Mouse (Mus musculus) MEL (cell line): ENCODE results near the gene Cbl. TPM values are rescaled to one million over a fixed set of nuclear protein-coding genes. Genes with fewer than 3 reads are reported as not detected.

Experiments used
- DNase-seq: peaks from one replicate; pipeline ENCODE4 v3.0.0; 2011; ENCODE audit warnings: low read depth, low spot score
- H3K27ac ChIP-seq: 2 replicates; pipeline ENCODE4 v1.5.1; 2012; ENCODE audit warnings: low read depth, mild to moderate bottlenecking, control low read depth, low read length, moderate library complexity; ENCODE audit not compliant: control insufficient read depth
- H3K27me3 ChIP-seq, 2 experiments: fragments of 150-350 bp in 1 of 2; sonication (generic) in 1 of 2; 2 replicates each; pipeline ENCODE4 v1.6.1; 2012; ENCODE audit warnings: low read length in 2 of 2, mild to moderate bottlenecking in 2 of 2, improper control_type of control experiment in 1 of 2, moderate library complexity in 1 of 2; ENCODE audit not compliant: insufficient read depth in 2 of 2, control insufficient read depth in 1 of 2
- H3K36me3 ChIP-seq, 2 experiments: 2 replicates each; pipeline ENCODE4 v1.6.1; 2012 to 2014; ENCODE audit warnings: low read length in 2 of 2, improper control_type of control experiment in 1 of 2, inconsistent platforms in 1 of 2, mild to moderate bottlenecking in 1 of 2; ENCODE audit not compliant: insufficient read depth in 2 of 2, control insufficient read depth in 1 of 2
- H3K4me1 ChIP-seq, 2 experiments: fragments of 150-350 bp in 1 of 2; sonication (generic) in 1 of 2; 2 replicates each; pipeline ENCODE4 v1.6.1; 2012; ENCODE audit warnings: low read length in 2 of 2, improper control_type of control experiment in 1 of 2, mild to moderate bottlenecking in 1 of 2; ENCODE audit not compliant: insufficient read depth in 2 of 2, control insufficient read depth in 1 of 2
- H3K4me3 ChIP-seq, 2 experiments: fragments of 150-350 bp in 1 of 2; sonication (generic) in 1 of 2; 2 replicates each; pipeline ENCODE4 v1.5.1; 2012; ENCODE audit warnings: low read depth in 2 of 2, low read length in 2 of 2, mild to moderate bottlenecking in 2 of 2, moderate library complexity in 2 of 2, control low read depth in 1 of 2, improper control_type of control experiment in 1 of 2; ENCODE audit not compliant: control insufficient read depth in 1 of 2, insufficient read depth in 1 of 2
- H3K79me2 ChIP-seq: 2 replicates; pipeline ENCODE4 v1.6.1; 2012; ENCODE audit warnings: mild to moderate bottlenecking, low read length, moderate library complexity; ENCODE audit not compliant: control insufficient read depth, poor library complexity, insufficient read depth
- H3K9ac ChIP-seq: 2 replicates; pipeline ENCODE4 v1.6.1; 2012; ENCODE audit warnings: low read depth, mild to moderate bottlenecking, control low read depth, low read length, moderate library complexity; ENCODE audit not compliant: control insufficient read depth, poor library complexity, severe bottlenecking
- H3K9me3 ChIP-seq: fragments of 150-350 bp; sonication (generic); replicated peaks from 2 replicates; pipeline ENCODE4 v1.6.1; 2012; ENCODE audit warnings: mild to moderate bottlenecking, low read length, improper control_type of control experiment, moderate library complexity; ENCODE audit not compliant: insufficient read depth
- CHD2 ChIP-seq: IDR thresholded peaks from 2 replicates; pipeline ENCODE4 v1.6.1; 2011; ENCODE audit warnings: low read length, improper control_type of control experiment
- E2F4 ChIP-seq: IDR thresholded peaks from 2 replicates; pipeline ENCODE4 v1.6.1; 2011; ENCODE audit warnings: low read depth, low read length, improper control_type of control experiment, borderline replicate concordance
- ELF1 ChIP-seq: IDR thresholded peaks from 2 replicates; pipeline ENCODE4 v1.6.1; 2014; ENCODE audit warnings: low read depth, mild to moderate bottlenecking, inconsistent platforms, low read length, improper control_type of control experiment, moderate library complexity
- GABPA ChIP-seq: IDR thresholded peaks from 2 replicates; pipeline ENCODE4 v1.6.1; 2012; ENCODE audit warnings: low read depth, mild to moderate bottlenecking, inconsistent platforms, low read length, improper control_type of control experiment, moderate library complexity
- GATA1 ChIP-seq: IDR thresholded peaks from 2 replicates; pipeline ENCODE4 v1.6.1; 2011; ENCODE audit warnings: low read depth, low read length, improper control_type of control experiment
- HCFC1 ChIP-seq: IDR thresholded peaks from 2 replicates; pipeline ENCODE4 v1.6.1; 2012; ENCODE audit warnings: low read depth, mild to moderate bottlenecking, inconsistent platforms, low read length, improper control_type of control experiment, moderate library complexity
- JUND ChIP-seq: IDR thresholded peaks from 2 replicates; pipeline ENCODE4 v1.6.1; 2011; ENCODE audit warnings: low read depth, mild to moderate bottlenecking, improper control_type of control experiment, low read length
- KAT2A ChIP-seq: conservative IDR thresholded peaks from 2 replicates; pipeline ENCODE4 v1.6.1; 2012; ENCODE audit warnings: low read depth, low read length, improper control_type of control experiment, inconsistent platforms
- MAFK ChIP-seq: IDR thresholded peaks from 2 replicates; pipeline ENCODE4 v1.6.1; 2011; ENCODE audit warnings: low read depth, mild to moderate bottlenecking, low read length, improper control_type of control experiment, borderline replicate concordance
- MAZ ChIP-seq: IDR thresholded peaks from 2 replicates; pipeline ENCODE4 v1.6.1; 2012; ENCODE audit warnings: low read depth, mild to moderate bottlenecking, inconsistent platforms, low read length, improper control_type of control experiment
- MEF2A ChIP-seq: IDR thresholded peaks from 2 replicates; pipeline ENCODE4 v1.6.1; 2014; ENCODE audit warnings: low read depth, mild to moderate bottlenecking, inconsistent platforms, low read length, improper control_type of control experiment; ENCODE audit not compliant: poor library complexity, insufficient replicate concordance, severe bottlenecking; ENCODE audit errors: extremely low read depth
- MXI1 ChIP-seq: IDR thresholded peaks from 2 replicates; pipeline ENCODE4 v1.6.1; 2011; ENCODE audit warnings: mild to moderate bottlenecking, low read depth, low read length, improper control_type of control experiment
- MYC ChIP-seq: IDR thresholded peaks from 2 replicates; pipeline ENCODE4 v1.6.1; 2011; ENCODE audit warnings: low read depth, mild to moderate bottlenecking, low read length, improper control_type of control experiment, moderate library complexity
- POLR2A ChIP-seq, 2 experiments: IDR thresholded peaks; 2 replicates each; pipeline ENCODE4 v1.6.1; 2011 to 2012; ENCODE audit warnings: low read length in 2 of 2, mild to moderate bottlenecking in 2 of 2, control low read depth in 1 of 2, improper control_type of control experiment in 1 of 2, low read depth in 1 of 2, moderate library complexity in 1 of 2; ENCODE audit not compliant: control insufficient read depth in 1 of 2, insufficient read depth in 1 of 2, poor library complexity in 1 of 2
- POLR2AphosphoS2 ChIP-seq: IDR thresholded peaks from 2 replicates; pipeline ENCODE4 v1.6.1; 2011; ENCODE audit warnings: low read length, improper control_type of control experiment
- SIN3A ChIP-seq: IDR thresholded peaks from 2 replicates; pipeline ENCODE4 v1.6.1; 2012; ENCODE audit warnings: low read length, improper control_type of control experiment, inconsistent platforms
- SMC3 ChIP-seq: IDR thresholded peaks from 2 replicates; pipeline ENCODE4 v1.6.1; 2011; ENCODE audit warnings: low read depth, low read length, improper control_type of control experiment
- ZMIZ1 ChIP-seq: IDR thresholded peaks from 2 replicates; pipeline ENCODE4 v1.6.1; 2012; ENCODE audit warnings: low read depth, mild to moderate bottlenecking, inconsistent platforms, low read length, improper control_type of control experiment, moderate library complexity
- ZNF384 ChIP-seq: IDR thresholded peaks from 2 replicates; pipeline ENCODE4 v1.6.1; 2012; ENCODE audit warnings: low read depth, mild to moderate bottlenecking, inconsistent platforms, low read length, improper control_type of control experiment
- polyA plus RNA-seq, 2 experiments: library from polyadenylated mRNA; stranded (reverse) in 1 of 2; unstranded in 1 of 2; fragments of >175 nt in 1 of 2; fragments of >200 nt in 1 of 2; gene quantifications; 2 replicates each; pipeline versions ENCODE4 v1.2.1 to v1.2.4; 2012; ENCODE audit warnings: low replicate concordance in 2 of 2, low read depth in 1 of 2; ENCODE audit not compliant: insufficient read length in 2 of 2, insufficient read depth in 1 of 2, missing spikeins in 1 of 2
- total RNA-seq: library from RNA; depleted of rRNA; stranded (reverse); fragments of 300-350 nt; gene quantifications from 2 replicates; pipeline ENCODE4 v1.2.3, GENCODE M21; 2012

Cbl gene
- total and polyA plus RNA-seq, 3 experiments, result 9.1 to 41.1 (median 36.8) TPM

- DNase-seq, result no peak
- TF ChIP-seq ELF1, result no peak
- TF ChIP-seq GATA1, result no peak
- no peak for TF ChIP-seq SIN3A
- no peak for TF ChIP-seq MAFK
- no peak for TF ChIP-seq KAT2A
- TF ChIP-seq HCFC1, result no peak
- no peak for TF ChIP-seq JUND
- no peak for TF ChIP-seq MXI1
- no peak for TF ChIP-seq MYC
- TF ChIP-seq SMC3, result no peak
- no peak for TF ChIP-seq GABPA
- no peak for TF ChIP-seq E2F4
- H3K27me3 ChIP-seq, result no peaks in the 10 kb centered on the region
- no peak overlapping the region for H3K9ac ChIP-seq
- H3K36me3 ChIP-seq, result peaks cover 0 to 10% of the 10 kb centered on the region in 2 experiments; a peak in 2 of 4 replicates
- no peak overlapping the region for H3K27ac ChIP-seq
- H3K9me3 ChIP-seq, result no peaks in the 10 kb centered on the region
- peaks cover 3 to 10% of the 10 kb centered on the region in 2 experiments for H3K4me1 ChIP-seq
- no peak overlapping the region for H3K4me3 ChIP-seq
- H3K79me2 ChIP-seq, result no peaks in the 10 kb centered on the region
These were observed 137.3 kb downstream of the Cbl start for GRCm38 (mm10) chr9:44096536-44096935.

GRCm38 (mm10) chr9:44095781-44096180 is 138.1 kb downstream of the Cbl start:
- peaks cover 0 to 10% of the 10 kb centered on the region in 2 experiments; a peak in 2 of 4 replicates for H3K36me3 ChIP-seq
- no peak for TF ChIP-seq POLR2AphosphoS2
- no peak for TF ChIP-seq POLR2A (IDR thresholded peaks at IDR 0.05; ENCODE audit: control insufficient read depth in 1 of 2, insufficient read depth in 1 of 2, low read depth in 1 of 2, low read length in 2 of 2, poor library complexity in 1 of 2)
- TF ChIP-seq ZMIZ1, result no peak
- TF ChIP-seq E2F4, result no peak
- TF ChIP-seq MEF2A, result no peak
- no peak for TF ChIP-seq SIN3A
- TF ChIP-seq GATA1, result no peak
- TF ChIP-seq MAZ, result no peak
- TF ChIP-seq CHD2, result no peak
- no peak for TF ChIP-seq SMC3
- no peak for TF ChIP-seq GABPA
- no peak for TF ChIP-seq ZNF384

More at GRCm38 (mm10) chr9:44095781-44096180, 138.1 kb downstream of the Cbl start:
- Histone ChIP-seq H3K79me2 (no peaks in the 10 kb centered on the region), H3K9me3 (no peaks in the 10 kb centered on the region), H3K9ac (no peak overlapping the region), H3K4me1 (peaks cover 3 to 10% of the 10 kb centered on the region in 2 experiments), H3K27me3 (no peaks in the 10 kb centered on the region), H3K4me3 (no peak overlapping the region), H3K27ac (no peak overlapping the region)
- no peak for DNase-seq
